Mouse (Mus musculus) limb, embryonic 13.5 days (tissue): ENCODE measurements around the gene Aldh3a2. TPM values are rescaled to one million over a fixed set of nuclear protein-coding genes. Genes with fewer than 3 reads are reported as not detected.

Source experiments
- ATAC-seq: fragments of 200-750 bp; cut with Nextera tagmentation; 2 replicates; pipeline ENCODE4 v1.8.0; 2017; ENCODE audit warnings: low read depth, moderate number of reproducible peaks, moderate TSS enrichment; ENCODE audit not compliant: low FRiP score
- H3K27ac ChIP-seq: fragments of 300-500 bp; sonication (generic); 2 replicates; pipeline ENCODE4 v1.5.1; 2015; ENCODE audit warnings: inconsistent platforms, mild to moderate bottlenecking, moderate library complexity
- H3K27me3 ChIP-seq: fragments of 300-500 bp; sonication (generic); 2 replicates; pipeline ENCODE4 v1.6.1; 2015; ENCODE audit warnings: mild to moderate bottlenecking, inconsistent platforms
- H3K36me3 ChIP-seq: fragments of 300-500 bp; sonication (generic); 2 replicates; pipeline ENCODE4 v1.6.1; 2015; ENCODE audit warnings: inconsistent platforms, mild to moderate bottlenecking, moderate library complexity
- H3K4me1 ChIP-seq: fragments of 300-500 bp; sonication (generic); 2 replicates; pipeline ENCODE4 v1.6.1; 2015; ENCODE audit warnings: inconsistent platforms
- H3K4me2 ChIP-seq: fragments of 300-500 bp; sonication (generic); replicated peaks from 2 replicates; pipeline ENCODE4 v1.6.1; 2015; ENCODE audit warnings: inconsistent platforms, mild to moderate bottlenecking, moderate library complexity
- H3K4me3 ChIP-seq: fragments of 300-500 bp; sonication (generic); 2 replicates; pipeline ENCODE4 v1.5.1; 2015; ENCODE audit warnings: moderate library complexity, mild to moderate bottlenecking, inconsistent platforms
- H3K9ac ChIP-seq: fragments of 300-500 bp; sonication (generic); 2 replicates; pipeline ENCODE4 v1.6.1; 2015; ENCODE audit warnings: mild to moderate bottlenecking, inconsistent platforms
- H3K9me3 ChIP-seq: fragments of 300-500 bp; sonication (generic); 2 replicates; pipeline ENCODE4 v1.6.1; 2016; ENCODE audit warnings: inconsistent platforms
- WGBS: fragments of 180-500 bp; shearing (Covaris S2); methylation state at CpG from one replicate; pipeline ENCODE4 v1.1.7; 2015; 5-methylcytosine and 5-hydroxymethylcytosine counted together
- polyA plus RNA-seq: library from polyadenylated mRNA; unstranded; fragments of >200 nt; fragmentation: Nextera tagmentation; extraction: Ambion mirVana; gene quantifications from 2 replicates; pipeline ENCODE4 v1.2.1, GENCODE M21; 2015

Aldh3a2 gene
- polyA plus RNA-seq, 1 experiment from 2014 or later = 26.7 TPM

GRCm38 (mm10) chr11:61270406-61270805 is 3.1 kb upstream of the Aldh3a2 start:
- Histone ChIP-seq H3K9ac (no peak overlapping the region), H3K9me3 (no peaks in the 10 kb centered on the region), H3K4me3 (no peak overlapping the region), H3K27me3 (0 out of 2 replicates have a peak, but pooled peaks cover 3% of the 10 kb centered on the region), H3K4me2 (no peak overlapping the region), H3K4me1 (peaks cover 8% of the 10 kb centered on the region), H3K27ac (no peak overlapping the region), H3K36me3 (no peaks in the 10 kb centered on the region)
- WGBS = 77% methylated on average over 5 of the region's 5 CpGs
- no peak for ATAC-seq

DNA sequence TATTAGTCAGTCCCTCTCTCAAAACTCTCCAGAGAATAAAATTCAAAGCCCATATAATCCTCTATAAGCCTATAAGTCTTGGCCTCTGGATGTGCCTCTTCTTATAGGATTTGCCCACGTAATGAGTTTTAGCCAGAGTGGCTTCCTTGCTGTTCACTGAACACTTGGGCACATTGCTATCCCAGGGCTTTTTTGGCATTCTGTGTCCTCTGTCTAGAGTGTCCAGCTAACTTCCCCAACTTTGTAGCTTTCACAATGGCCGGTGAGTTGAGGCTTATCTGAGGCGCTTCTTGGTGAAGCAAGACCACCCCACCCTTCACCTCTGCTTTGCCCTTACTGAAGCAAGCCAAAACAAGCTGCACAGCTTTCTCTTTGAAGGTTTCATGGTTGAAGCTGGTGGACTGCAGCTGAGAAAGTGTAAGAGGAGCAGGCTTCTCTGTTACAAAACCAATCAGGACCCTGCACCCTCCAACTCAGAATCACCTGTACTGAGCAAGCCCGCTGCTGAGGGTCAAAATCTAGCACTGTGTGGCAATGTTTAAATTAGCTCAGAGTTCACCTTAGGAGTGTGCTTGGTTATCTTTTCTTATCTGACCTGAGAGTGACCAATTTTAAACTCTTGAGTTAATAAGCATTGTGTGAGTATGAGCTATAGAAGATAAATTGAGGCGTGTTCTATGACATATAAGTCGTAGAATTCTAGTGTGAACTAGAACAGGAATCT is 1.5 kb upstream of the Aldh3a2 start:
- 85% methylated on average over 6 of the region's 6 CpGs for WGBS
- H3K27ac ChIP-seq = no peak overlapping the region
- H3K4me1 ChIP-seq = peaks cover 8% of the 10 kb centered on the region
- H3K27me3 ChIP-seq = 0 out of 2 replicates have a peak, but pooled peaks cover 3% of the 10 kb centered on the region
- H3K9ac ChIP-seq = no peak overlapping the region
- H3K36me3 ChIP-seq = peaks cover 9% of the 10 kb centered on the region
- H3K4me2 ChIP-seq = no peak overlapping the region
- no peak for ATAC-seq
- H3K9me3 ChIP-seq = no peaks in the 10 kb centered on the region
- H3K4me3 ChIP-seq = no peak overlapping the region

GRCm38 (mm10) chr11:61263841-61264240 is 3.4 kb downstream of the Aldh3a2 start:
- no peak overlapping the region for H3K4me2 ChIP-seq

GRCm38 (mm10) chr11:61262516-61262915 is 4.7 kb downstream of the Aldh3a2 start:
- H3K4me1 ChIP-seq = peaks cover 8% of the 10 kb centered on the region
- H3K27ac ChIP-seq = no peak overlapping the region
- peaks cover 61% of the 10 kb centered on the region for H3K36me3 ChIP-seq
- no peak overlapping the region for H3K4me3 ChIP-seq
- H3K9ac ChIP-seq = no peak overlapping the region
- ATAC-seq = no peak
- no peak overlapping the region for H3K4me2 ChIP-seq
- no peaks in the 10 kb centered on the region for H3K9me3 ChIP-seq
- H3K27me3 ChIP-seq = no peaks in the 10 kb centered on the region
- WGBS = 94% methylated on average over 14 of the region's 14 CpGs

More at GRCm38 (mm10) chr11:61263841-61264240, 3.4 kb downstream of the Aldh3a2 start:
- Histone ChIP-seq H3K9ac (no peak overlapping the region), H3K36me3 (peaks cover 49% of the 10 kb centered on the region), H3K4me3 (no peak overlapping the region), H3K27me3 (no peaks in the 10 kb centered on the region), H3K9me3 (no peaks in the 10 kb centered on the region), H3K27ac (no peak overlapping the region), H3K4me1 (peaks cover 8% of the 10 kb centered on the region)
- ATAC-seq = no peak
- WGBS = 93% methylated on average over 1 of the region's 1 CpGs

DNA sequence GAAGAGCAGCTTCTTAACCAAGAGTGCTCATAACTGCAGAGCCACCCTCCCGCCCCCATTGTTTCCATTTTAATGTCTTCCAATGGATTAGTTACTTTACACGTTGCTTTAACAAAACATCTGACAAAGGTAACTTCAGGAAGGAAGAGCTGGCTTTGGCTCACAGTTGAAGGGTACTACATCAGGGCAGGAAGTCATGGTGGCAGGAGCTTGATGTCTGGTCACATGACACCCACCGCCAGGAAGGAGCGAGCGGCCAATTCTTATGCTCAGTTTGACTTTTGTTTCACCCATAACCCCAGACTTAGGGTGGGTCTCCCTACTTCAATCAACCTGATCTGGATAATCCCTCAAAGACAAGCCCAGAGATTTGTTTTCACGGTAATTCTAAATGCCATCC is 8.2 kb downstream of the Aldh3a2 start:
- Histone ChIP-seq H3K27ac (no peak overlapping the region), H3K27me3 (no peaks in the 10 kb centered on the region), H3K4me1 (no peaks in the 10 kb centered on the region), H3K9me3 (no peaks in the 10 kb centered on the region), H3K4me3 (no peak overlapping the region), H3K9ac (no peak overlapping the region), H3K4me2 (no peak overlapping the region), H3K36me3 (peaks cover 81% of the 10 kb centered on the region)
- no peak for ATAC-seq
- 93% methylated on average over 6 of the region's 6 CpGs for WGBS

DNA sequence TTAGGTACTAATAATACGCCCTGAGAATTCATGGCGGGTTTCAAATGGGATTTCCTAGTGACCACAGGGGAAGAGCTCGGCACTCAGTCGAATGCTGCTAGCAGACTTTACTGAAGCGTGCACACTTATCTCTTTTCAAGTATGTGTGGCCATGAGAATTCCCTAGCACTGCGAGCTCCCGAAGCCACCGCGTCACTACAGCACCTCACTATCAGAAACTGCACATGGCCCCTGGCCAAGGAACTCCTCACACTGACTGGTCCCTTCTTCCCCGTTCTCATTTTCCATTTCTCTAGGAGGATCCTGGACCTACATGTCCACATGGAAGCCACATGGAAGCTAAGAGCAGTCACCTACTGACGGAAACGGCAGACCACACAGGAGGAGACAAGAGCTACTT is 14.5 kb downstream of the Aldh3a2 start:
- ATAC-seq = no peak
- Histone ChIP-seq H3K4me1 (no peaks in the 10 kb centered on the region), H3K27ac (no peak overlapping the region), H3K9me3 (no peaks in the 10 kb centered on the region), H3K9ac (no peak overlapping the region), H3K4me2 (no peak overlapping the region), H3K27me3 (no peaks in the 10 kb centered on the region), H3K36me3 (peaks cover 88% of the 10 kb centered on the region), H3K4me3 (no peak overlapping the region)
- WGBS = 92% methylated on average over 12 of the region's 12 CpGs

DNA sequence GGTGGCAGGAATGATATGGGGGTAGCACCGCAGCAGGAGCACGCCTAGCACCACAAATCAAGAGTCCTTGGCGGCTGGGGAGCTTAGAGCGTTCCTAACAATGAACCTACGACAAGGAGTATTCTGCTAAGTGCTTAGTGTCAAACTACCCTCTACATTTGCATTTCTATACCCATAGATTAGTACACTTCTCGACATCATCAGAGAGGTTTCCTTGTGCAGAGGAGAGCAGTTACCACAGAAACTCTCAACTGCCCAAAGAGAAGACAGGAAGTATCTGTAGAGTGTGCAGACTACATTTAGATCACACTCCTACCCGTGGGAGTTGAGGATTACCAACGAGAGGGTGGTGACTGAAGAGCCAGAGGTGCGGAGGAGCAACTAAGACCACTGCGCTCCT is 15.5 kb downstream of the Aldh3a2 start:
- ATAC-seq = no peak
- 87% methylated on average over 10 of the region's 10 CpGs for WGBS
- H3K9ac ChIP-seq = no peak overlapping the region
- no peak overlapping the region for H3K27ac ChIP-seq
- H3K4me3 ChIP-seq = no peak overlapping the region
- H3K36me3 ChIP-seq = peaks cover 82% of the 10 kb centered on the region
- no peak overlapping the region for H3K4me2 ChIP-seq
- no peaks in the 10 kb centered on the region for H3K9me3 ChIP-seq
- H3K4me1 ChIP-seq = no peaks in the 10 kb centered on the region
- no peaks in the 10 kb centered on the region for H3K27me3 ChIP-seq

DNA sequence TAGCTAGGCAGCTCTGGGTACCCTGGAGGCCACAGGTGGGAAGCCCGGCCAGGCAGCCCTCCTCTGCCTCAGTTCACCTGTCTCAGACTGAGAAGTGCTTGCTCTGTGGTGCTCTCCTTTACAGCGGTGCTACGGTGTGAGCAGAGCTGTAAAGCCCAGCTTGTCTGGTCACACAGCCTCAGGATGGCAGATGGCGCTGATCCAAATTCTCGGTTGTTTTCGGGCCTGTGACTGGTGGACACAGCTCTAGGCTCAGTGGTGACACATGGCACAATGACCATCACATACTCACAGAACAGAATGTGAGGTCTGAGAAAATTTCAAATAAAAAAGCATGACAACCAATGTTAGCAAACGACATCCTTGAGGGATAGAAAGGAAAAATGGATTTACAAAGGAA is 22.9 kb downstream of the Aldh3a2 start:
- 83% methylated on average over 7 of the region's 7 CpGs for WGBS
- Histone ChIP-seq H3K4me2 (no peak overlapping the region), H3K9me3 (no peaks in the 10 kb centered on the region), H3K9ac (no peak overlapping the region), H3K36me3 (peaks cover 43% of the 10 kb centered on the region), H3K4me3 (no peak overlapping the region), H3K27ac (no peak overlapping the region), H3K27me3 (no peaks in the 10 kb centered on the region), H3K4me1 (no peaks in the 10 kb centered on the region)
- no peak for ATAC-seq

DNA sequence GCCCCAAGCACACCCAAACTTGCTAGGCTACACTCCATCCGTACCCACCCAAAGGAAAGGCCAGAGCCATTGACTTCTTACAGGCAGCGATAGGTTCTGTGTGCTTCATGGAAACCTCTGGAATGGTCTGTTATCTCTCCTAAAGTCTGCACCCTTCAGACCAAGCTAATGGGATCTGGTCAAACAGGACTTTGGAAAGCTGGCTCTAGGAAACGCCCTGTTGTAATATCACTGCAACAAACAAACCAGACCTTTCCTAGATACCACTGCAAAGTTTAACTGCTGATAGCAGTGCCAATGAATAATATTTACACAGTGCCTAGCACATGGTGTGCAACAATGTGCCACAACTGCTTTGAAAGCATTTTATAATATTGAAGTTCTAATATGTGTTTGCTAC is 31.2 kb downstream of the Aldh3a2 start:
- Histone ChIP-seq H3K9ac (no peak overlapping the region), H3K4me3 (no peak overlapping the region), H3K27me3 (no peaks in the 10 kb centered on the region), H3K36me3 (no peaks in the 10 kb centered on the region), H3K4me2 (no peak overlapping the region), H3K27ac (no peak overlapping the region), H3K4me1 (peaks cover 30% of the 10 kb centered on the region), H3K9me3 (no peaks in the 10 kb centered on the region)
- ATAC-seq = no peak
- WGBS = 82% methylated on average over 3 of the region's 3 CpGs

GRCm38 (mm10) chr11:61234174-61234573 is 33.1 kb downstream of the Aldh3a2 start:
- no peak overlapping the region for H3K4me3 ChIP-seq
- H3K9me3 ChIP-seq = no peaks in the 10 kb centered on the region
- no peak overlapping the region for H3K4me2 ChIP-seq
- no peaks in the 10 kb centered on the region for H3K36me3 ChIP-seq
- no peaks in the 10 kb centered on the region for H3K27me3 ChIP-seq
- peaks cover 32% of the 10 kb centered on the region for H3K4me1 ChIP-seq
- WGBS = 31% methylated on average over 5 of the region's 5 CpGs
- no peak overlapping the region for H3K27ac ChIP-seq
- no peak overlapping the region for H3K9ac ChIP-seq
- no peak for ATAC-seq

DNA sequence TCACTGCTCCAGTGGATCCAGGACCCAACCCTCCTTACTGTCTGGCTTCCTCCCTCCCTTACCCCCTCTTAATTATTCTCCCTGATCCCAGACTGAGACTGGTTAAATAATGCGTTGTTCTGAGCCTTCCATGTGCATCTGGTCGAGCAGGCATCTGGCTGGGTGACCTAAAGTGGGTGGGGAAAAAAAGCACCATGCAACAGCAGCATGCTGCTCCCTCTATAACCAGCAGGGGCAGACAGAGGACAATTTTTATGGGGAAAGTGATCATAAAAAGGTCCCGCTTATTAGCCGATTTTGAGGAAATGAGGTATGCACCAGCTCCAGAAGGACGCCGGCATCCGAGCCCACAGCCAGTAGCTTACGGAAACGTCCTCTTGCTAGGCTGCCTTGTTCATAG is 35.9 kb downstream of the Aldh3a2 start:
- H3K27me3 ChIP-seq = no peaks in the 10 kb centered on the region
- no peak overlapping the region for H3K9ac ChIP-seq
- peak overlapping the region; percentile 53 for H3K4me2 ChIP-seq
- H3K36me3 ChIP-seq = no peaks in the 10 kb centered on the region
- H3K9me3 ChIP-seq = no peaks in the 10 kb centered on the region
- peak overlapping the region; percentile 17; the same call in 1 of the 2 replicates for H3K4me3 ChIP-seq
- 3% methylated on average over 9 of the region's 9 CpGs for WGBS
- peak overlapping the region; percentile 28 for H3K27ac ChIP-seq
- H3K4me1 ChIP-seq = peaks cover 32% of the 10 kb centered on the region
- peak; percentile 79 for ATAC-seq

GRCm38 (mm10) chr11:61228406-61228805 is 38.9 kb downstream of the Aldh3a2 start:
- no peak for ATAC-seq
- H3K4me2 ChIP-seq = no peak overlapping the region
- no peak overlapping the region for H3K27ac ChIP-seq
- H3K36me3 ChIP-seq = no peaks in the 10 kb centered on the region
- WGBS = 70% methylated on average over 3 of the region's 3 CpGs
- H3K4me1 ChIP-seq = peaks cover 22% of the 10 kb centered on the region
- H3K9me3 ChIP-seq = no peaks in the 10 kb centered on the region
- no peak overlapping the region for H3K4me3 ChIP-seq
- no peaks in the 10 kb centered on the region for H3K27me3 ChIP-seq
- H3K9ac ChIP-seq = no peak overlapping the region

DNA sequence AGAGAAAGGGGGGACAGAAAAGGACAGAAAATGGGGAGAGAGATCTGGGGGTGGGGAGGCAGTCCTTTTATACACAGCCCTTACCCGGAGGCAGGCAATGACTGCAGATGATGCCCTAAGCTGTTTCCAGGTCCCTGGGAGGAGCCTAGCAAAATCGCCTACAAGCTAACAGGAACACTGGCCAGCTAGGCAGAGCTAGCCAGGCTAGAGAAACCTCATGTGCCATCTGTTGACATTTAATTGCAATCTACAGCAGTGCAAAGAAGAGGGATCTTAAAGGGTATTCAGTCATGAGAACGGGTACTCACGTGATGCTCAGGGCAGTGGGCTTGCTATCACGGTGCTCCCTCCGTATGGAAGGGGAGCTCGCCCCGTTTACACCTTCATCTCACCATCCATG is 39.4 kb downstream of the Aldh3a2 start:
- Histone ChIP-seq H3K4me3 (no peak overlapping the region), H3K4me1 (peaks cover 16% of the 10 kb centered on the region), H3K9ac (no peak overlapping the region), H3K27me3 (no peaks in the 10 kb centered on the region), H3K36me3 (no peaks in the 10 kb centered on the region), H3K9me3 (no peaks in the 10 kb centered on the region), H3K27ac (no peak overlapping the region), H3K4me2 (no peak overlapping the region)
- 77% methylated on average over 8 of the region's 8 CpGs for WGBS
- no peak for ATAC-seq
